Mouse (Mus musculus) adrenal gland, postnatal 14 days (tissue): ENCODE results near the gene Prkaa1. TPM values are rescaled to one million over a fixed set of nuclear protein-coding genes. Genes with fewer than 3 reads are reported as not detected.
"Not testable (repeated sequence)": the region's sequence is repeated elsewhere in the genome, so short reads cannot be mapped to it uniquely, and the experiment has no call there.

Experiments
- DNase-seq: peaks from one replicate; pipeline ENCODE4 v3.0.0; 2021; ENCODE audit warnings: mixed read lengths
- total RNA-seq: library from RNA; stranded (reverse); gene quantifications from 2 replicates; pipeline ENCODE4 v1.2.3, GENCODE M21; 2021

The Prkaa1 gene
- total RNA-seq, 1 experiment from 2014 or later = 32.3 TPM

- DNase-seq = no peak
Observed at GRCm38 (mm10) chr15:5165121-5165773, 21.6 kb downstream of the Prkaa1 start.

DNA sequence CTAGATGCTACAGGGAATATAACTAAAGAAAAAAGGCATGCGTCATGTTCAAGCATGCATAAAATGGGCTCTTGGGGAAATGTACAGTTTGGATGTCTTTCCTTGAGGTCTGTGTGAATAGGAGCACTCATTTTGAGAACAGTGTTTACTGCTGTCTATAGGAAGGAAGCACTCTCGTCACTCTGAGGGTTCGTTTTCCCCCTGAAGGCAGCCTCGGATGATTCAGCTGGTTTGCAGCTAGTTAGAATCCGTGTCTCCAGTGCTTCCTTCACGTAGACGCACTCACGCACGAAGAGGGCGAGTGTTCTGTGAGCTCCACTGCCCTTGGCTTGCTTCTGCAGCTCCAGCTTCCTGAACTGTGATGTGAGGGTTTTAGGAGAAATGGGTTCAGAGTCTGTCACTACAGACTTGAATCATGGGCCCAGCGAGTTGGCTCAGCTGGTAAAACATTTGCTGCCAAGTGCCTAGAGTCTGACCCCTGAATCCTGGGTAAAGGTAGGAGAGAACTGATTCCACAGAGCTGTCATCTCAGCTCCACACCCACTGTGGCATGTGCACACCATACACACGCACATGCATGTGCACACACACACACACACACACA, 29.7 kb downstream of the Prkaa1 start:
- DNase-seq = no peak

DNA sequence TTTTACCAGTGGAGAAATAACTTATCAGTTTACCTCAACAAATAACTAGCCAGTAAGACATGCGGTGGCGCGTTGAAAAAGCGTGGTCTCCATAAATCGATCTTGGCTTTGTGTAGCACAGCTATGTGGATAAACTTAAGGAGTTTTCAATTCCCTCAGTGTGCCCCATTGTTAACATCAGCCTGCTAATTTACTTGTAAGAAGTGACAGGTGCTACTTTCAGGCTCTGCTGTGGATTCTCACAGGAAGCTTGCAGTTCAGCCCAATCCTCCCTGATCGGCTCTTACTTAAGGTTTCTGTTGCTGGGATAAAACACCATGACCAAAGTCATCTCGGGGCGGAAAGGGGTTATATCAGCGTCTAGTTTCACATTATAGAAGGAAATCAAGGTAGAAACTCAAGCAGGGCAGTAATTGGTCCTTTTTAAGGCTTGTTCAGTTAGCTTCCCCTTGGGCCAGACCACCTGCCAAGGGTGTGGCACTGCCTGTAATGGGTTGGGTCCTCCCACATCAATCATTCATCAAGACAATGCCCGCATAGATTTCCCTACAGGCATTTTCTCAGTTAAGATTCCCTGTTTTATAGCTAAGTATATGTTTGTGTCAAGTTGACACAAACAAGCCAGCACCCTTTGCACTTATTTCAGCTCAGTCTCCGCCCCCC, 41.1 kb downstream of the Prkaa1 start:
- no peak for DNase-seq

GRCm38 (mm10) chr15:5185366-5186292, 42.0 kb downstream of the Prkaa1 start, which contains the start of gene Ttc33:
Gene Ttc33, plus strand, starts transcription at chr15:5185525.
- DNase-seq = peak; percentile 87

DNA sequence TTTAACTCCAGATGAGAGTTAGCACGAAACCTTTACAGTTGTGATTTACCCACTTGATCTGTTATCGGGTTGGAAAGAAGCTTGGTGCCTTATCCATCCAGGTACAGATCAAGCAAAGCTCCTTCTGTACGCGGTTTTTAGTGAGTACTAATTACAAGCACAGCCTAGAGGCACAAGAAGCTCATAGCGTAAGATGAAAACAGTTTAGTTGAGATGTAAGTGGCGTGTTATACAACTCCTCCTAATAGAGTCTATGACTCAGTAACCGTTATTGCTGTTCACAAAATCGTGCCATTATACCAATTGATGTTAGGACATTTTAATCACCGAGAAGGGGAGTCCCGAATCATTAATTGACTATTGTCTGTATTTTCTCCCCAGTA, 42.6 kb downstream of the Prkaa1 start:
- no peak for DNase-seq

- DNase-seq = no peak
Observed at GRCm38 (mm10) chr15:5187116-5187515, 43.5 kb downstream of the Prkaa1 start.

DNA sequence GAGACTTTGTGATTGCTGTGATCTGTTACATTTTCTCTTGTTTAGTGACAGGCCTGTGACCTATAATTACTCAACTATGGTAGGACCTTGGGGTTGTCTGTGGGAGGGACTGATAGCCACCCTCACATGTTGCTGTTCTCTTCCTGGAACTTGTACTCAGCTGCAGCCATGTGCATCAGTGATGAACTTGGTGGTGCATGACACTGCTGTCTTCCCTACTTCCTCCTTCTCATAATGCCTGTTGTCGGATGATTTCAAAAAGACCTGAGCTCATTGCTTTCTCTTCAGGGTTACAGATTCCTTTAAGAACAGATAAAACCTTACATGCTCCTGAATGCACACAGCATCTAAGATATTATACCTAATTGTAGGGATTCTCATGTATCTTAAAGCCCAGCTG, 44.4 kb downstream of the Prkaa1 start:
- DNase-seq = no peak

DNA sequence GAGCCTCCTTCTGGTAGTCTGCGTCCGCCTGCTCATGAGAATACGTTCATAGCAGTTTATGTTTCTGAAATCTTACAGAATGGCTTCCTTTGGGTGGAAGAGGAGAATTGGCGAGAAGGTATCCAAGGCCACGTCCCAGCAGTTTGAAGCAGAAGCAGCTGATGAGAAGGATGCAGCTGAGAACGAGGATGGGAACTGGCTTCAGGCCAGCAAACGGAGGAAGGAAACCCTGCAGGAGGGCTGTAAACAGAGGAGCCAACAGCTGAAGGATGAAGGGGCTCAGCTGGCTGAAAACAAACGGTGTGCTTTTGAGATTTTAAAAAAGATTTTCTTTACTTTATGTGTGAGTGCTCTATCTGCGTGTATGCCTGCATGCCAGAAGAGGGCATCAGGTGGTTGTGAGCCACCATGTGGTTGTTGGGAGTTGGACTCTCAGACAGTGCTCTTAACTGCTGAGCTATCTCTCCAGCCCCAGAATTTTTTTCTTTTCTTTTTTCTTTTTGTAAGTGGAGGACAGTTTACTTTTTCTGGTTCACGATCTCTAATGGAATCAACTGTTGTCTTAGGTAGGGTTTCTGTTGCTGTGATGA, 45.9 kb downstream of the Prkaa1 start:
- DNase-seq = peak; percentile 10

DNA sequence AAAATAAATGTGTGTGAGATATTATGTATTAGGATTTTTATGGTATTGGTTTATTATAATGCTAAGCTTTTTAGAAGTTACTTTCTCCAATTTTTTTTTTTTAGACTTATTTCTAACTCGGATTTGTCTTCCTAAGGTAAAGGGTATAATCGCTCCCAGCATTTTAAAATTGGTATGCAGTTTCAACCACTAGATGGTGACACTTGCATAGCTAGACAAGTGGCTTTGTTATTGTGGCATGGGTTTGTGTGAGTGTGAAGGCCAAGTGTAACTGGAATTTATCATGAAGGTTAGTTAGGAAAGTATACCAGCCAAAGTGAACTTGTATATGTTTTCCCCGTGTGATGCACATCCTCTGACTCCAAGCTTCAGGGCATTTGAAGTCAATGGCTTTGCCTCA, 50.2 kb downstream of the Prkaa1 start:
- DNase-seq = no peak

GRCm38 (mm10) chr15:5194446-5194845, 50.8 kb downstream of the Prkaa1 start:
- DNase-seq = peak; percentile 45

DNA sequence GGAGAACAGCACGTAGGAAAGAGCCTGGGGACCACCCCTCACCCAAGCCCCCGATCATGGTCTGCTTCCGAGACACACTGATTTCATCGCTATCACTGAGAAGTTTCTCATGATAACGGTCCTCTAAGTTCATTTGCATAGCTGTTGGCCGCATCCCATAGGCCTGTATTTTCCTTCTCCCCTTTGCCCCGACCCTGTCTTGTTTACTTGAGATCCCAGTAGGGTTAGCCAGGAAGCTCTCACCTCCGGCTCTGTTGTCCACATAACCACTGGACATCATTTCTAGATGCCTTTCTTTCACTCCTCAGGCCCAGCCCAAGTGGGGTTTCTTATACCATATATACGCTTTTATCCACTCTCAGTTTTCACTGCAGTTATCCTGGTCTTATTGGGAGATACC, 51.3 kb downstream of the Prkaa1 start:
- DNase-seq = no peak

- DNase-seq = no peak
Observed at GRCm38 (mm10) chr15:5195987-5196514, 52.4 kb downstream of the Prkaa1 start.

DNA sequence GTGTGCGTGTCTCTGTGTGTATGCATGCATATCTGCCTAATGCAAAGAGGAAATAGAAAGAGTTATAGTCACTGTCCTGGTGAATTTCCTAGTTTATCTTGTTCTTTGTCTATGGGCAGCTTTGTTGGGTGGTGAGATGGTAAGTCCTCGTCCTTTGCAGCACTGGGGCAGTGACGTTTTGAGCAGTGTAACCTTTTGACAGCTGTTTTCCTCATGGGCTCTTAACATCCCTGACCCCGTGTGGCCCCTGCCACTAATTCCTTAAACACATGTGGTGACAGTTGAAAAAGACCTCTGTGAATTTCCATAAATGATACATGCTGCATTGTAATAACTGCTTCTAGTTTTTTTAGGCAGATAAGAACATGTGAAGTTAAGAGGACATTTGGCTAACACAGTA, 53.0 kb downstream of the Prkaa1 start:
- DNase-seq = no peak

DNA sequence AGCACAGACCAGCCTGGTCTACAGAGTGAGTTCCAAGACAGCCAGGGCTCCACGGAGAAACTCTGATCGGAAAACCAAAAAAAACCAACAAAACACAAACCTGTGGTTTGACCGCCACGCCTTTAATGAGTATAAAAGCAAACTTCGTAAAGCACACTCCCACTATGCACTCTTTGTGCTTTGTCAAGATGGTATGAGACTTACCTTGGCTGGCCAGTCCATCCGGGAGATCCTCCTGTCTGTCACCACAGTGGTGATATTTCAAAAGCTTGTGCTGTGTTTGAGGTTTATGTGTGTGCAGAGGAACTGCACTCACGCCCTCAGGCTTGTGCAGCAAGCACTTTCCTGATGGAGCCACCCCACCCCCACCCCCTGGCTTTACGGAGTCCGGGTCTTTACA, 61.6 kb downstream of the Prkaa1 start:
- DNase-seq = no peak

GRCm38 (mm10) chr15:5209116-5209515, 65.5 kb downstream of the Prkaa1 start:
- DNase-seq = no peak

DNA sequence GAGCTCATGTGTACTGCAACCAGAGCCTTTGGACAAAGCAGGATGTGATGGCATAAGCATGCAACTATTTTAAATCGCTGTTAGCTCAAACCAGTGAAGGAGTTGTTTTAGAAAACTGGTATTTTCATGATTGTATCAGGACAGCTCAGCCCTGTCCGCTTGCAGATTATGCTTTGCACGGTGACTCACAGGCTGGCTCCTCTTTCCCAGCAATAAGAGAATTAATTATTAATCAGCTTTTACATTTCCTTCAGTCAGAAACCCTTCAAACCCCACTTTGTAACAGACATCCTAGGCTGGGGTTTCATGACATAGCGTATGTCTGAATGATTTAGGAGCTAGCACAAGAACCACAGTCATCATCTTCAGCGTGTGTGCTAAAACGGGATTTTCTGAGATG, 76.8 kb downstream of the Prkaa1 start:
- DNase-seq = no peak

DNA sequence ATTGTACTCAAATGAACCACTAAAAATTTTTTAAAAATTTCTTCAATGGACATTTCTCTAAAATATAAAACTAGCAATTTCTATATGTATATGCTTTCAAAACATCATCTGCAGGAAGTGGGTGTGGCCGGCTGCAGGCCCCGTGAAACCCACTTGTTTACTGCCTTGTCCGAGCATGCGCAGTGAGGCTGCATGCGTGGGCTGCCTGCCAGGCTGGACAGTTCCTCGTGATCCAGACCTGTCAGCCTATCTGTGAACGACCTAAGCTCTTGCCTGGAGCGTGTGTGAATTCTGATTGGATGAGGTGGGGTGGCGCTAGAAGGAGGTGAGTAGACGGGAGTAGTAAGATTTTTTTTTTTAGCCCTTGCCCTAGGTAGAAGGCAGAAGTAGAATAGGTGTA, 87.1 kb downstream of the Prkaa1 start:
- DNase-seq = not testable (repeated sequence)

Other genes with a start within 250 kb of the Prkaa1 start
- gene Mroh2b, start 245.1 kb upstream of the Prkaa1 start, total RNA-seq = not detected in 2 replicates
- 6.2 and 7.6 TPM in 2 replicates for gene C7, start 80.1 kb upstream of the Prkaa1 start, total RNA-seq
- gene Card6, start 35.3 kb upstream of the Prkaa1 start, total RNA-seq = 9.0 and 12.1 TPM in 2 replicates
- gene Rpl37, start 27.2 kb upstream of the Prkaa1 start, total RNA-seq = 366 and 383 TPM in 2 replicates
- 53.1 and 54.6 TPM in 2 replicates for gene Ttc33, start 41.7 kb downstream of the Prkaa1 start, total RNA-seq
- 4.0 and 5.6 TPM in 2 replicates for gene Ptger4, start 100.3 kb downstream of the Prkaa1 start, total RNA-seq